Mouse (Mus musculus): ENCODE results near the gene Alox12. TPM values are rescaled to one million over a fixed set of nuclear protein-coding genes. Genes with fewer than 3 reads are reported as not detected.

The Alox12 gene
- total RNA-seq, 1 experiment from 2014 or later = 0.37 TPM

- peak; percentile 67 for ATAC-seq (replicated peaks; ENCODE audit: low read depth, poor library complexity, severe bottlenecking)
These were observed 7.9 kb downstream of the Alox12 start for GRCm38 (mm10) chr11:70247136-70247845.

GRCm38 (mm10) chr11:70242591-70242990 lies 12.6 kb downstream of the Alox12 start:
- ATAC-seq (replicated peaks; ENCODE audit: low read depth, poor library complexity, severe bottlenecking) = no peak

GRCm38 (mm10) chr11:70239541-70240279 lies 15.4 kb downstream of the Alox12 start, which contains the start of the genes Gm21988 and Rnasek:
Gene Gm21988 (minus strand): TSS chr11:70239830.
Gene Rnasek (minus strand): TSS chr11:70239842.
- peak; percentile 43 for ATAC-seq (replicated peaks; ENCODE audit: low read depth, poor library complexity, severe bottlenecking)

GRCm38 (mm10) chr11:70238591-70239440 lies 16.3 kb downstream of the Alox12 start:
- no peak for ATAC-seq (replicated peaks; ENCODE audit: low read depth, poor library complexity, severe bottlenecking)

GRCm38 (mm10) chr11:70237457-70238167 lies 17.5 kb downstream of the Alox12 start, which contains the start of gene 0610010K14Rik:
Gene 0610010K14Rik (minus strand): TSS chr11:70237914.
- peak; percentile 83 for ATAC-seq (replicated peaks; ENCODE audit: low read depth, poor library complexity, severe bottlenecking)

- no peak for ATAC-seq (replicated peaks; ENCODE audit: low read depth, poor library complexity, severe bottlenecking)
These were observed 18.4 kb downstream of the Alox12 start for GRCm38 (mm10) chr11:70236717-70237116.

GRCm38 (mm10) chr11:70235254-70235900 lies 19.8 kb downstream of the Alox12 start:
- ATAC-seq (replicated peaks; ENCODE audit: low read depth, poor library complexity, severe bottlenecking) = no peak

GRCm38 (mm10) chr11:70234497-70234896 lies 20.7 kb downstream of the Alox12 start:
- no peak for ATAC-seq (replicated peaks; ENCODE audit: low read depth, poor library complexity, severe bottlenecking)

GRCm38 (mm10) chr11:70234037-70234436 lies 21.1 kb downstream of the Alox12 start:
- ATAC-seq (replicated peaks; ENCODE audit: low read depth, poor library complexity, severe bottlenecking) = no peak

GRCm38 (mm10) chr11:70233016-70233415 lies 22.1 kb downstream of the Alox12 start:
- no peak for ATAC-seq (replicated peaks; ENCODE audit: low read depth, poor library complexity, severe bottlenecking)

GRCm38 (mm10) chr11:70232546-70232945 lies 22.6 kb downstream of the Alox12 start:
- ATAC-seq (replicated peaks; ENCODE audit: low read depth, poor library complexity, severe bottlenecking) = no peak

- peak; percentile 89 for ATAC-seq (replicated peaks; ENCODE audit: low read depth, poor library complexity, severe bottlenecking)
These were observed 24.9 kb downstream of the Alox12 start for GRCm38 (mm10) chr11:70230239-70230727.

- ATAC-seq (replicated peaks; ENCODE audit: low read depth, poor library complexity, severe bottlenecking) = no peak
These were observed 25.7 kb downstream of the Alox12 start, which contains the start of gene Bcl6b for GRCm38 (mm10) chr11:70229260-70230010. Gene Bcl6b (minus strand): TSS chr11:70229798.

GRCm38 (mm10) chr11:70228828-70229227 lies 26.3 kb downstream of the Alox12 start:
- peak; percentile 30; the same call in 1 of the 2 replicates for ATAC-seq (replicated peaks; ENCODE audit: low read depth, poor library complexity, severe bottlenecking)

GRCm38 (mm10) chr11:70227661-70228245 lies 27.4 kb downstream of the Alox12 start:
- no peak for ATAC-seq (replicated peaks; ENCODE audit: low read depth, poor library complexity, severe bottlenecking)

- ATAC-seq (replicated peaks; ENCODE audit: low read depth, poor library complexity, severe bottlenecking) = no peak
These were observed 28.0 kb downstream of the Alox12 start for GRCm38 (mm10) chr11:70227126-70227525.

- ATAC-seq (replicated peaks; ENCODE audit: low read depth, poor library complexity, severe bottlenecking) = no peak
These were observed 28.6 kb downstream of the Alox12 start for GRCm38 (mm10) chr11:70226602-70226890.
